Comparison of ENCODE assay signal across 11 mouse cellular contexts in the genomic region with DNA sequence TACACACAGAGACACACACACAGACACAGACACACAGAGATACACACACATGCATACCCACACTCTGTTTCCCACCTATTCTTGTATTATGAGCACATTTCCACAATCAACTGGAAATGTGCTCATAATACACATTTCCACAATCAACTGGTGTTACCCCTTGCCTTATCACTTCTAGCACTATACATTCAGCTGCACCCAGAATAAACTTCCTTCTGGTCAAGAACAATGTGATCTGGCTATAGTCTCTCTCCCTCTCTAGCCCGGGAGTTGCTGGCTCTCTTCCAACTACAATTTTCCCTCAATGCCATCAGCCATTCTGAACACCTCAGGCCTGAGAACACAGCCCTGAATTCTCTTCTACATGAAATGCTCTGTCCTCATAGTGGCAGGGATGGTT. TPM values are rescaled to one million over a fixed set of nuclear protein-coding genes. Genes with fewer than 3 reads are reported as not detected.
DNase-seq lines count a peak whose midpoint lies in the region; ATAC-seq and TF ChIP-seq lines count a peak whose summit lies in the region.
"Had no signal": no experiment of that assay in that cellular context is flagged by ENCODE, and none has a peak within 500 bp of the region (broad histone marks: within the 10 kb centered on the region; RNA-seq: fewer than 3 reads in every experiment).

No protein-coding gene starts in this region.

- no peaks in the 10 kb centered on the region for H3K27me3 ChIP-seq in liver, embryonic 11.5 days (replicated peaks; ENCODE audit: control insufficient read depth, insufficient read depth, low read length)
- H3K27me3 ChIP-seq in liver, postnatal 0 days (ENCODE audit: insufficient read depth, low read length), result no peaks in the 10 kb centered on the region
- H3K27me3 ChIP-seq: neural tube, embryonic 12.5 days had no signal

- peaks cover 41% of the 10 kb centered on the region for H3K4me1 ChIP-seq in liver, embryonic 11.5 days (replicated peaks; ENCODE audit: control insufficient read depth, insufficient read depth, low read length)
- peaks cover 9% of the 10 kb centered on the region; the same call in 1 of the 2 replicates for H3K4me1 ChIP-seq in bone marrow, adult 2 months (ENCODE audit: control insufficient read depth, insufficient read depth, low read length)
- H3K4me1 ChIP-seq in liver, postnatal 0 days (ENCODE audit: insufficient read depth), result peaks cover 26% of the 10 kb centered on the region
- H3K4me1 ChIP-seq: neural tube, embryonic 12.5 days had no signal

- no peaks in the 10 kb centered on the region; the same call in 1 of the 2 replicates for H3K36me3 ChIP-seq in liver, embryonic 11.5 days (ENCODE audit: control insufficient read depth, insufficient read depth, low read length)
- H3K36me3 ChIP-seq in liver, postnatal 0 days (replicated peaks; ENCODE audit: insufficient read depth, low read length), result peaks cover 3% of the 10 kb centered on the region; the same call in 1 of the 2 replicates
- H3K36me3 ChIP-seq: neural tube, embryonic 12.5 days had no signal

- H3K9ac ChIP-seq in liver, embryonic 11.5 days (ENCODE audit: low read depth, low read length), result peak overlapping the region; percentile 26
- no peak overlapping the region for H3K9ac ChIP-seq in liver, postnatal 0 days (replicated peaks)
- H3K9ac ChIP-seq: neural tube, embryonic 12.5 days had no signal

- H3K4me3 ChIP-seq in liver, embryonic 11.5 days (ENCODE audit: low read depth, low read length), result no peak overlapping the region
- no peak overlapping the region for H3K4me3 ChIP-seq in bone marrow, adult 2 months (replicated peaks; ENCODE audit: control insufficient read depth, low read depth, low read length)
- H3K4me3 ChIP-seq in liver, postnatal 0 days (ENCODE audit: low read depth, low read length), result no peak overlapping the region
- H3K4me3 ChIP-seq: neural tube, embryonic 12.5 days had no signal

- WGBS in liver, embryonic 11.5 days, result 14% methylated on average over 1 of the region's 1 CpGs
- 8% methylated on average over 1 of the region's 1 CpGs for WGBS in bone marrow, adult 2 months
- 11% methylated on average over 1 of the region's 1 CpGs for WGBS in liver, postnatal 0 days (ENCODE audit: insufficient replicate concordance)

- TF ChIP-seq EP300 in liver, postnatal 0 days (IDR thresholded peaks at IDR 0.05; ENCODE audit: low read depth), result no peak

- H3K9me3 ChIP-seq in liver, embryonic 11.5 days (ENCODE audit: control insufficient read depth, low read length), result no peaks in the 10 kb centered on the region
- H3K9me3 ChIP-seq in liver, postnatal 0 days (ENCODE audit: low read length), result no peaks in the 10 kb centered on the region
- H3K9me3 ChIP-seq: neural tube, embryonic 12.5 days had no signal

- DNase-seq in adrenal gland, postnatal 10 days, result peak; percentile 53
- no peak for DNase-seq in adrenal gland, adult 8-10 months
- DNase-seq in liver, embryonic 11.5 days (ENCODE audit: low spot score), result no peak
- DNase-seq in liver, result no peak
- DNase-seq in liver, postnatal 0 days, result no peak
- no peak for DNase-seq in right cerebral cortex, postnatal 14 days
- DNase-seq in ovary, postnatal 36 days (ENCODE audit: low spot score), result no peak
- DNase-seq: cerebellum, adult 8-10 months; layer of hippocampus, postnatal 36 days had no signal

- TF ChIP-seq POLR2A in bone marrow, adult 2 months (IDR thresholded peaks at IDR 0.05; ENCODE audit: borderline replicate concordance, control insufficient read depth, low read depth, low read length), result no peak

- H3K4me2 ChIP-seq in liver, embryonic 11.5 days, result peak overlapping the region; percentile 61
- H3K4me2 ChIP-seq in liver, postnatal 0 days (ENCODE audit: low read depth, low read length), result peak overlapping the region; percentile 9; the same call in 1 of the 2 replicates
- H3K4me2 ChIP-seq: neural tube, embryonic 12.5 days had no signal

- peak overlapping the region; percentile 89 for H3K27ac ChIP-seq in liver, embryonic 11.5 days (ENCODE audit: low read depth, low read length)
- H3K27ac ChIP-seq in bone marrow, adult 2 months (ENCODE audit: control insufficient read depth, insufficient read depth, low read depth, low read length, poor library complexity), result peak overlapping the region; percentile 83; the same call in 1 of the 2 replicates
- H3K27ac ChIP-seq in liver, postnatal 0 days (ENCODE audit: low read depth), result peak overlapping the region; percentile 83
- H3K27ac ChIP-seq: neural tube, embryonic 12.5 days had no signal

- no peak; the same call in 1 of the 2 replicates for ATAC-seq in liver, embryonic 11.5 days (replicated peaks; ENCODE audit: low FRiP score)
- ATAC-seq in liver, postnatal 0 days, result no peak

- TF ChIP-seq CTCF in bone marrow, adult 2 months (IDR thresholded peaks at IDR 0.05; ENCODE audit: control insufficient read depth, insufficient read depth, low read length), result no peak
- TF ChIP-seq CTCF in liver, postnatal 0 days (IDR thresholded peaks at IDR 0.05; ENCODE audit: low read depth), result no peak

RNA-seq across cellular contexts. Expression of a gene that starts 34.9 kb away (rescaled TPM):
- 10 to 100 TPM; 33.5 to 43.3 TPM for total RNA-seq in adrenal gland, postnatal 10 days (2021)
- 10 to 100 TPM; 38.3 to 83.6 (median 56.9) TPM for total RNA-seq in adrenal gland, adult 8-10 months (2022)
- polyA plus RNA-seq in liver, embryonic 11.5 days (2014; fragmentation: Nextera tagmentation; extraction: Ambion mirVana), result 25.9 and 28.1 TPM in 2 replicates
- polyA plus RNA-seq in bone marrow, adult 2 months (2011; ENCODE audit: insufficient read depth, insufficient read length, low replicate concordance, missing spikeins), result 16.4 and 39.6 TPM in 2 replicates
- 14.1 and 15.2 TPM in 2 replicates for polyA plus RNA-seq in liver, postnatal 0 days (2015; fragmentation: Nextera tagmentation; extraction: Ambion mirVana)
